Mouse (Mus musculus): ENCODE results near the gene Nova2. TPM values are rescaled to one million over a fixed set of nuclear protein-coding genes. Genes with fewer than 3 reads are reported as not detected.

Nova2 gene
- polyA plus RNA-seq, 1 experiment from 2014 or later: 0.60 TPM

Other genes with a start within 250 kb of the Nova2 start
- gene Psg20, start 239.7 kb upstream of the Nova2 start, polyA plus RNA-seq (2015; fragmentation: Nextera tagmentation; extraction: Ambion mirVana): not detected in 2 replicates
- gene Psg22, start 207.8 kb upstream of the Nova2 start, polyA plus RNA-seq (2015; fragmentation: Nextera tagmentation; extraction: Ambion mirVana): 0.10 TPM in 1 of 2 replicates, not detected in the other
- gene Psg19, start 127.4 kb upstream of the Nova2 start, polyA plus RNA-seq (2015; fragmentation: Nextera tagmentation; extraction: Ambion mirVana): not detected in 2 replicates
- 0.09 TPM in 1 of 2 replicates, not detected in the other for gene Psg17, start 104.3 kb upstream of the Nova2 start, polyA plus RNA-seq (2015; fragmentation: Nextera tagmentation; extraction: Ambion mirVana)
- gene Mill2, start 85.9 kb upstream of the Nova2 start, polyA plus RNA-seq (2015; fragmentation: Nextera tagmentation; extraction: Ambion mirVana): 0.16 and 0.18 TPM in 2 replicates
- 0.82 and 1.2 TPM in 2 replicates for gene Pglyrp1, start 54.6 kb upstream of the Nova2 start, polyA plus RNA-seq (2015; fragmentation: Nextera tagmentation; extraction: Ambion mirVana)
- gene Ccdc61, start 15.5 kb upstream of the Nova2 start, polyA plus RNA-seq (2015; fragmentation: Nextera tagmentation; extraction: Ambion mirVana): 18.2 and 23.0 TPM in 2 replicates
- not detected in 2 replicates for gene Nanos2, start 61.5 kb downstream of the Nova2 start, polyA plus RNA-seq (2015; fragmentation: Nextera tagmentation; extraction: Ambion mirVana)
- gene Mypop, start 65.4 kb downstream of the Nova2 start, polyA plus RNA-seq (2015; fragmentation: Nextera tagmentation; extraction: Ambion mirVana): 1.8 and 1.9 TPM in 2 replicates
- 12.4 and 12.7 TPM in 2 replicates for gene Irf2bp1, start 78.2 kb downstream of the Nova2 start, polyA plus RNA-seq (2015; fragmentation: Nextera tagmentation; extraction: Ambion mirVana)
- 0.25 and 1.2 TPM in 2 replicates for gene Foxa3, start 97.7 kb downstream of the Nova2 start, polyA plus RNA-seq (2015; fragmentation: Nextera tagmentation; extraction: Ambion mirVana)
- 24.8 TPM in 2 replicates for gene Sympk, start 98.5 kb downstream of the Nova2 start, polyA plus RNA-seq (2015; fragmentation: Nextera tagmentation; extraction: Ambion mirVana)
- not detected in 2 replicates for gene Rsph6a, start 128.8 kb downstream of the Nova2 start, polyA plus RNA-seq (2015; fragmentation: Nextera tagmentation; extraction: Ambion mirVana)
- 11.3 and 13.9 TPM in 2 replicates for gene Dmwd, start 150.3 kb downstream of the Nova2 start, polyA plus RNA-seq (2015; fragmentation: Nextera tagmentation; extraction: Ambion mirVana)
- 19.3 and 20.0 TPM in 2 replicates for gene Dmpk, start 158.0 kb downstream of the Nova2 start, polyA plus RNA-seq (2015; fragmentation: Nextera tagmentation; extraction: Ambion mirVana)
- gene Six5, start 168.7 kb downstream of the Nova2 start, polyA plus RNA-seq (2015; fragmentation: Nextera tagmentation; extraction: Ambion mirVana): 5.9 and 6.0 TPM in 2 replicates
- gene Gm4969, start 192.5 kb downstream of the Nova2 start, polyA plus RNA-seq (2015; fragmentation: Nextera tagmentation; extraction: Ambion mirVana): 1.2 and 2.1 TPM in 2 replicates
- 8.0 and 8.6 TPM in 2 replicates for gene Fbxo46, start 194.0 kb downstream of the Nova2 start, polyA plus RNA-seq (2015; fragmentation: Nextera tagmentation; extraction: Ambion mirVana)
- gene Qpctl, start 223.4 kb downstream of the Nova2 start, polyA plus RNA-seq (2015; fragmentation: Nextera tagmentation; extraction: Ambion mirVana): 9.5 and 9.7 TPM in 2 replicates
- gene Snrpd2, start 223.8 kb downstream of the Nova2 start, polyA plus RNA-seq (2015; fragmentation: Nextera tagmentation; extraction: Ambion mirVana): 107 and 113 TPM in 2 replicates
- gene Gipr, start 240.2 kb downstream of the Nova2 start, polyA plus RNA-seq (2015; fragmentation: Nextera tagmentation; extraction: Ambion mirVana): 9.9 and 14.6 TPM in 2 replicates

Measured in heart, embryonic 13.5 days (tissue).